Mouse (Mus musculus) adrenal gland, postnatal 14 days (tissue): ENCODE results near the gene Hnrnpa3. TPM values are rescaled to one million over a fixed set of nuclear protein-coding genes. Genes with fewer than 3 reads are reported as not detected.
A peak's percentile ranks its signal among the peaks of the same experiment; 100 is the strongest.

Source experiments
- DNase-seq: peaks from one replicate; pipeline ENCODE4 v3.0.0; 2021; ENCODE audit warnings: mixed read lengths
- microRNA-seq, 2 experiments: library from miRNA; unstranded; fragments of <30 nt; microRNA quantifications; one replicate each; pipeline ENCODE4 v1.2.0; 2021
- total RNA-seq: library from RNA; stranded (reverse); gene quantifications from 2 replicates; pipeline ENCODE4 v1.2.3, GENCODE M21; 2021

Hnrnpa3 gene
- total RNA-seq, 1 experiment from 2014 or later, result 509 TPM

DNA sequence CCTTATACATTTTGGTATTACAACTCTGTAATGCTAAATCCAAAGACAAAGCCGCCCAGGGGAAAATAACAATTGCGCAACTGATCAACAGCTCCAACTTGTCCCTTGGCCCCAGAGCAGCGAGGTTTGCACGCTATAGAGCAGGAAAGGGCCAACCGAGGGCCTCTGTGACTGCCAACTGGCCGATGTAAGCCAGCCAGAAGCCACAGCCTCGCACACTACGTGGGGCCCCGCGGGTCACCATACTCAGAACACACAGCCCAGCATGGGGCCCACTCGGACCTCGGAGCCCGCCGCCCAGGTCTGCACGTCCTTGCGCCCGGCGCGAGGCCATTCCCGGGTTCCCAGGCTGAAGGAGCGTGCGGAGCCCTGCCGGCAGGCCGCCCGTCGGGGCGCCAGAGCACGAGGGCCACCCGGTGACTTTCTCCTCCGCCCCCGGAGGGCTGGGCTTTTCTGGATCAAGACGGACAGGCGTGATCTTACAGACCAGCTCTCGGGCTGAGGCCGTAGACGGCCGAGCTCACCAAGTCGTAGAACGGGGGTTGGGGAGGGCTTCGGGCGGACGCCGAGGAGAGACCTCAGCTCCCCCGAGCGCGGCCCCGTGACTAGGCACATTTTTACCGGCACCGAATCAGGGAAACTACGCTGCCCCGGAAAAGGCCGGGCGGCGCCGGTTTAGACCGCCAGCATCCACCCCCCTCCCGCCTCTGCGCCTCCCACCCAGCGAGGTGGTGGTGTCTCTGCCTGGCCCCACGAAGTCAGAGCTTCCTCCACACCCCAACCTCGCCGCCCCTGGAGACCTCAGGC, 44.5 kb downstream of the Hnrnpa3 start:
- DNase-seq, result peak; percentile 95

DNA sequence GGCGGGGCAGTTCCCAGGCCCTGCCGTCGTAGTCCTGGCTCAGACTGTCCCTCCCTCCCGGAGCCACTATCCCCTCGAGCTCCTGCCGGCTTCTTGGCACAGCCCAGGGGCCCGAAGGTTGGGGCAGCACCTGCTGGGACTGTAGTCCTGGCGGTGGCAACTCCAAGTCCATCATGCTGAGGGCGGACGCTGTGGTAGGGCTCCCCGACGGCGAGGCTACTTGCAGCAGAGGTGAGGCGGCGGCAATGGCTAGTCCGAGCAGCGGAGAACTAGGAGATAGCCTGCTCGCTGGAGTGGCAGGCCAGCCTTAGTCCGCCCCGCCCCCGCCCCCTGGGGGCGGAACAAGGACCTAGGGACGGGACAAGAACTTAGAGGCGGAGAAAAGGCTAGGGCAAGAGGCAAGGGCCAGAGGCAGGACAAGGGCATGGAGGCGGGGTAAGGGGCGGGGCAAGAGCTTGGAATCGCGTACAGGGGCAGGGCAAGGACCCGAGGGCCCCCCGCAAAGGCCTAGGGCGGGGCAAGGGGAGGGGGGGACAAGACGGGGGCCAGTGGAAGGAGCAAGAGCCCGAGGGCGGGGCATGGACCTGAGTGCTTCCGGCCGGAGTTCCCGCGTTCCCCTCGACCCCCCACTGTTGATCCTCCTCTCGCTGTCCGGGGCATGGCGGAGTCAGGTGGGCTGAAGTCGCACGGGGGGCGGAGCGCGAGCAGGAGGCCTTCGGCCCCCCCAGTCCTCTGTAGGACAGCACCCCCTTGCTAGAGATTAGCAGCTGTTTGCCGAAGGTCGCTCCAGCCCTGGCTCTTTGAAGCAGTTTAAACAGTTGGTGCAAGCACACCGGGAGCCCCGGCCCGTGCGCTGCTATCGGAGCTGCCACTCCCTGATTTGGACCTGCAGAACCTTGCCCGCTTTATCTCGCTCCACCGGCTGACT, 45.4 kb downstream of the Hnrnpa3 start, which contains the start of gene Nfe2l2:
Gene Nfe2l2 (minus strand): TSS at position 408 of the 928 bp plus-strand sequence.
- peak; percentile 100 for DNase-seq

DNA sequence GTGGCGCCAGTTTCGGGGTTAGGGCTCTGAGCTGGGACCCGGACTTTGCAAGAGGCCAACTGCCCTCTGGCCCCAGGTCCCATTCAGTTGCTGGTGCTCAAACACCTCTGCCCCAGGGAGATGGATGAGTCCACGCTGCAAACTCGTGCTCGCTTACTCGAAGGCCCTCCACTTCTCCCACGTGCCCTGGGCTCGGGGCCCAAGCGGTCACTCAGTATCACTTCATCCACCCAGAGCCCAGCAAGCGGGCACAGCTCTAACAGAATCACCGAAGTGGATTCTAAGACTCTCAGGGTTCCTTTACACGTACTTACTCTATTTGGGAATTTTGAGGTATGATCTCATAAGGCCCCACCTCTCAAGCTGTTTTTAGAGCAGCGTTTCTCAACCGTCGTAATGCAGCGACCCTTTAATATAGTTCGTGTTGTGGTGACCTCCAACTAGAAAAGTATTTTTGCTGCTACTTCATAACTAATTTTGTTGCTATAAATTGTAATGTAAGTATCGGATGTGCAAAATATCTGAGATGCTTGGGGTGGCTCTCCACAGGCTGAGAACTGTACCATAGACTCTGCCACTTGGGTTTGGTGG, 46.2 kb downstream of the Hnrnpa3 start:
- peak; percentile 77 for DNase-seq

DNA sequence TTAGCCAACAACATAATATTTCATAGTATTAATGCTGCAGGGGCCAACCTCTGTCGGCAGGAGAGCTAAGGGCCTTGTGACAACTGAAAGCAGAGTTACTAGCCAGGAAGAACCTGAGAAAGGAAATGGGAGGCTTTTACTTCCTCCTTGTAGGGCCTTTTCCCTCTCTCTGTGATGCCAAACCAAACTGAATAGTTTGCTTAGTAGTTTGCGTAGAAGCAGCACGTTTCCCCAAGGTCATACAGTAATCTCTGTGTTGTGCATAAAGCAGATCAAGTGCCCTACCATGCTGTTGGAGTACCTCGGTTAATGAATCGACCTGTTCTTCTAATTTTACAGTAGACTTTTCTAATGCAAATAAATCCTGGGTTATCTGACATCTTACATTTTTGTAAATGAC, 47.4 kb downstream of the Hnrnpa3 start:
- DNase-seq, result no peak

DNA sequence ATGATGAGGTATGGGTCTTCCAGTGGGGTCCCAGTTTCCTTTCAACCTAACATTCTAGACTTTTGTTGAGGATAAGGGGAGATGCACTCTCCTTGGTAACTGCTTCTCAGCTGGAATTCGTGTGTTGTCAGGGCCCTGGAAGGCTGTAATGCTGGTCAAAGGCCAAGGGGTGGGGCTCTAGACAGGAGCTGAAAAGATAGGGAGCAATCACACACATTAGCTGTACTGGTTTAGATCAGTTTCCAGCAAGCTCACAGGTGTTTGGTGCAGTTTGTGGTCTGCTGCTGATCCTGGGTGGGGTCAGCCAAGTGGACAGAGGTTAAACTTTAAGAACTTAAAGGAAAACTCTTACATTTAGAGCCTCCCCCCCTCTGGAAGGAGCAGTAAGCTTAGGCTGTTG, 48.4 kb downstream of the Hnrnpa3 start:
- no peak for DNase-seq

DNA sequence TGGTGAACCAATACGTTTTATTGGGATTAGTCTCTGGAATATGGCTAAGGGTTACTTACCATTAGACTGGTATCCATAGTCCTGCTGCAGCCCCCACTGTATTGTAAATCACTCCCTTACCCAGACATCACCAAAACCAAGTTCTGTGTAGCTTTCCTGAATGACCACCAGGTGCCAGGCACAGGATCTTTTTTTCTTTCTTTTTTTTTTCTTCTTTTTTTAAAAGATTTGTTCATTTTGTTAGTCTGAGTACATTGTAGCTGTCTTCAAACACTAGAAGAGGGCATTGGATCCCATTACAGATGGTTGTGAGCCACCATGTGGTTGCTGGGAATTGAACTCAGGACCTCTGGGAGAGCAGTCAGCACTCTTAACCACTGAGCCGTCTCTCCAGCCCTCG, 54.0 kb downstream of the Hnrnpa3 start:
- DNase-seq, result no peak

DNA sequence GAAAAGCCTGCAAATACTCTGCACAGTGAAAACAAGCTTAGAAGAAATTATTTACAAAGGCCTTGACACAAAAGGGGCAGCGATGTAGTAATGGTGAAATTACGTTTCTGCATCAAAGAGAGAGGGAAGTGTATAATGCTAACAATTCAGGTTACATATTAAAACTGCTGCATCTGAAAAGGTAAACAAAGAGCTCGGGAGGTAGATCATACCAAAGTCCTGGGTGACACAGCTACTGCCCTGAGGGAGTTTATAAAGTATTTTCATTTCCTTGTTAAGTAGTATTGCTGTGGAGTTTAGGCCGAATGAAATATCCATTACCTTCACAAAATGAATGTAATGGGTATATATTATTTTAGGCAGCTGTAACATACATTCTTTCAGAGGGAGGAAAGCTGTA, 55.7 kb downstream of the Hnrnpa3 start:
- DNase-seq, result no peak

DNA sequence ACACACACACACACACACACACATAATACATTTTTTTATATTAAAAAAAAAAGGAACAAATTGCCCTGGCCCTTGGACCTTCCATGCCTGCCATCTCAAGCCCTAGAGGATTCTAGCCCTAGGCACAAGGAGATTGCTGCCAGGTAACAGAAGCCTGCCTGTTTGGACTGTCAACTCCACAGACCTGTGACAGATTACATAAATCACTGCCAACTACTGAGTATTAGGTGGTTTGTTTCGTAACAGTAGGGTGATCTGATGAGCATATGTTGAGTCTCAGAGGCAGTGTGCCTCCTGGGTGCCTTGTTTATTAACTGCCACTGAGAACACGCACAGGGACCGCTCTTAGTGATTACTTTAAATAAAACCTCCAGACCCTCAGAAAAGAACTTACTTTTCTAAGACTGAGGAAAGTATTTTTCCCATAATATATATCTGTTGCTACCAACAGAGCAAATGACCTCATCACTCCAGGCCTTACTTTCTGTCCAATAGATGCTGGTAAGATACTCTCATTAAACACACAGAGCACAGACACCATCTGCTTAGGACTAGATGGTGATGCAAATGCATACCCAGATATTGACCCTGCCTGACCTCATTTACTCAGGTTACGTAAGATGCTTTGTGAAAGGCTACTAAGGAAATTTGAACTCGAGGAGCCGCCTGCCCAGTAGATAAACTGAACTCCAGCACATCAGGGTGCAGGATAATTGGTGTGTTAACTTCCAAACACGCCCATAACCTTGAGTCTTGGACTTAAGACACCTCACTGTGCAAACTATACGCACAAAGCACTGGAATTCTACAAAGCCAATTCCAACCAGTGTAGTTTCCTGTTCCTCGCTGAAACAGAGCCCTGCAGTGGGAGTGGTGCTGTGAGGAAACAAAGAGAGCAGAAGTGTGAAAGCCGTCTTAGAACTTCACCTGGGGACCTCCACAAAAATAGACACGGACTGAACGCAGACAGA, 57.3 kb downstream of the Hnrnpa3 start:
- no peak for DNase-seq

Small RNA genes within 50 kb of the gene (microRNA-seq; reads per million reads assigned to microRNA genes)
- gene Gm24574, result 0 reads per million in 2 experiments

Other genes starting within 250 kb of the Hnrnpa3 start
- 93.6 and 103 TPM in 2 replicates for gene Nfe2l2, start 45.4 kb downstream of the Hnrnpa3 start, total RNA-seq
- 34.7 and 40.2 TPM in 2 replicates for gene Agps, start 172.9 kb downstream of the Hnrnpa3 start, total RNA-seq